Mouse (Mus musculus) embryonic fibroblast, embryonic 13.5 days (primary cell): ENCODE results near the gene Diaph2. TPM values are rescaled to one million over a fixed set of nuclear protein-coding genes. Genes with fewer than 3 reads are reported as not detected.
"Not testable (repeated sequence)": the region's sequence is repeated elsewhere in the genome, so short reads cannot be mapped to it uniquely, and the experiment has no call there.

Experiments
- H3K27ac ChIP-seq: 2 replicates; pipeline ENCODE4 v1.5.1; 2012; ENCODE audit warnings: low read length, control low read depth, inconsistent platforms; ENCODE audit not compliant: insufficient read depth
- H3K4me1 ChIP-seq: 2 replicates; pipeline ENCODE4 v1.6.1; 2011; ENCODE audit warnings: low read length; ENCODE audit not compliant: control insufficient read depth, insufficient read depth
- H3K4me3 ChIP-seq: 2 replicates; pipeline ENCODE4 v1.5.1; 2011; ENCODE audit warnings: mild to moderate bottlenecking, control low read depth, low read length; ENCODE audit not compliant: insufficient read depth
- CTCF ChIP-seq: IDR thresholded peaks from 2 replicates; pipeline ENCODE4 v1.5.1; 2011; ENCODE audit warnings: mild to moderate bottlenecking, control low read depth, low read length, moderate library complexity, borderline replicate concordance; ENCODE audit not compliant: insufficient read depth
- POLR2A ChIP-seq: IDR thresholded peaks from 2 replicates; pipeline ENCODE4 v1.6.1; 2011; ENCODE audit warnings: low read depth, mild to moderate bottlenecking, control low read depth, low read length, moderate library complexity
- polyA plus RNA-seq: library from polyadenylated mRNA; stranded (reverse); fragments of >200 nt; gene quantifications from 2 replicates; pipeline ENCODE4 v1.2.4, GENCODE M21; 2011; ENCODE audit warnings: low read depth; ENCODE audit not compliant: missing spikeins, insufficient read length

Diaph2 gene
- polyA plus RNA-seq, 1 experiment = 17.7 TPM

DNA sequence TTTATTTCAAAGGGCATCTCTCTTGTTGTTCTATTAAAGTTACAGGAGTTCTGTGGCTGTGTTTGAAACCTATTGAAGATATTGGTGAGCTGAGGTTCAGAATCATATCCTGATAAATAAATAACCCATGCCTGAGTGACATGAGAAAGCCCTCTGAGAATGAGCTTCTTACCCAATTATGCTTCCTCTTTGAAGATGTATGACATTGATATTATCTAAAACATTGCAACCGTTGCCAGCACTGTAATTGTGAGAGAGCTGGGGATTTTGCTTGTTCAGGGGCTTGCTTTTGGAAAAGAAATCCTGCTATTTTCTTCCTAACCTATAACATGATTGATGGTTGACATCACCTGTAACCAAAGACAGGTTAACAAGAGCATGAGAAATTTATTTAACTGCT, 438.3 kb downstream of the Diaph2 start:
- Histone ChIP-seq H3K4me1 (no peaks in the 10 kb centered on the region), H3K27ac (no peak overlapping the region), H3K4me3 (no peak overlapping the region)
- TF ChIP-seq POLR2A (no peak), CTCF (no peak)

- Histone ChIP-seq H3K27ac (no peak overlapping the region), H3K4me1 (no peaks in the 10 kb centered on the region), H3K4me3 (no peak overlapping the region)
- TF ChIP-seq CTCF = no peak
- no peak for TF ChIP-seq POLR2A
These were observed 438.9 kb downstream of the Diaph2 start for GRCm38 (mm10) chrX:130188449-130188848.

- no peaks in the 10 kb centered on the region for H3K4me1 ChIP-seq
- H3K4me3 ChIP-seq = no peak overlapping the region
- H3K27ac ChIP-seq = no peak overlapping the region
- TF ChIP-seq POLR2A = no peak
- TF ChIP-seq CTCF = no peak
These were observed 439.7 kb downstream of the Diaph2 start for GRCm38 (mm10) chrX:130189250-130189649.

DNA sequence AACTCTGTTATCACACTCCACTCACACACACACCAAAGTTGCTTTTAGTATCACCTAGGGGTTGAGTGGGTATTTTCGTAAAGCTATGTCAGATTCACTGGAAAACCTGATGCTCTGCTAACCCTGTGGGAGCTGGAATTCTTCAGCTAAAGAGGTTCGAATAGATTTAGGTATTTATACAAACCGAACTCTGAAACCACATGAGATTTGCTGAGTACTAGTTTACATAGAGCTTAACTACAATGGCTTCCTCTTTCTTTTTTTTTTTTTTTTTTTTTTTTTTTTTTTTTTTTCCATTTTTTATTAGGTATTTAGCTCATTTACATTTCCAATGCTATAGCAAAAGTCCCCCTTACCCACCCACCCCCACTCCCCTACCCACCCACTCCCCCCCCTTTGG, 447.9 kb downstream of the Diaph2 start:
- H3K4me1 ChIP-seq, H3K27ac ChIP-seq, H3K4me3 ChIP-seq: not testable (repeated sequence)

- H3K4me1 ChIP-seq = no peaks in the 10 kb centered on the region
- no peak overlapping the region for H3K27ac ChIP-seq
- TF ChIP-seq POLR2A (no peak), CTCF (no peak)
- no peak overlapping the region for H3K4me3 ChIP-seq
These were observed 455.7 kb downstream of the Diaph2 start for GRCm38 (mm10) chrX:130205243-130205642.

DNA sequence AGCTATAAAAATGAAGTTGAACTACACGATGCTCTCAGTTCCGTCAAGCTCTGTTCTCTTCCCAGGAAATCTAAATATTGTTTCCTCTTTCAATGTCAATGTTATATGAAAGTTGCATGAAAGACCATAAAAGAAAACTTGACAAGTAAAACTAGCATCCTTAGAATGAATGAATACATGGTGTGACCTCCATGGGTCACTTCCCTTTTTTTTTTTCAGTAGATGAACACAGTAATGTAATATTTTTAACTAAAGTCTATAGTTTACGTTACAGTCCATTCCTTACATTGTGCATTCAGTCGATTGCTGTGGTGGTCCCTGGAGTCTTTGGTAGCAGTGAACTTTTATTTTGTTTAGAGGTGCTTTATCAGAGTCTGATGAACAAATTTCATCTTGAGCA, 462.7 kb downstream of the Diaph2 start:
- H3K27ac ChIP-seq = no peak overlapping the region
- TF ChIP-seq POLR2A = no peak
- no peak for TF ChIP-seq CTCF
- H3K4me1 ChIP-seq = no peaks in the 10 kb centered on the region
- no peak overlapping the region for H3K4me3 ChIP-seq

DNA sequence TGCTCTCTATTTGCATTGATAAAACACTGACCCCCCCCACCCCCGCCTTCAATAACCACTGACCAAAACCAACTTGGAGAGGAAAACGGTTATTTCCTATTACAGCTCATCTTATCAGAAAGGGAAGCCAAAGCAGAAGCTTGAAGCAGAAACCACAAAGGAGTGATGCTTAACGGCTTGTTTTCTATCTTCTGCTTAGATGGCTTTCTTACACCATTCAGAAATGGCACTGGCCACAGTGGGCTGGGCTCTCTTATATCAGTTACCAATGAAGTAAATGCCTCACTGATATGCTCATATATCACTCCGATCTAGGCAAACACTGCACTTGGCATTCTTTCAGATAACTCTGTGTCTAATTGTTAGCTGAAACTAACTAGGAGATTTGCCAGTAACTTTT, 463.2 kb downstream of the Diaph2 start:
- H3K27ac ChIP-seq = no peak overlapping the region
- H3K4me1 ChIP-seq = no peaks in the 10 kb centered on the region
- TF ChIP-seq POLR2A (no peak), CTCF (no peak)
- H3K4me3 ChIP-seq = no peak overlapping the region

GRCm38 (mm10) chrX:130230045-130230444, 480.5 kb downstream of the Diaph2 start:
- Histone ChIP-seq H3K4me3 (no peak overlapping the region), H3K27ac (no peak overlapping the region), H3K4me1 (no peaks in the 10 kb centered on the region)
- TF ChIP-seq POLR2A (no peak), CTCF (no peak)

GRCm38 (mm10) chrX:130235167-130235566, 485.6 kb downstream of the Diaph2 start:
- H3K4me1 ChIP-seq = no peaks in the 10 kb centered on the region
- TF ChIP-seq POLR2A (no peak), CTCF (no peak)
- H3K4me3 ChIP-seq = no peak overlapping the region
- H3K27ac ChIP-seq = no peak overlapping the region

DNA sequence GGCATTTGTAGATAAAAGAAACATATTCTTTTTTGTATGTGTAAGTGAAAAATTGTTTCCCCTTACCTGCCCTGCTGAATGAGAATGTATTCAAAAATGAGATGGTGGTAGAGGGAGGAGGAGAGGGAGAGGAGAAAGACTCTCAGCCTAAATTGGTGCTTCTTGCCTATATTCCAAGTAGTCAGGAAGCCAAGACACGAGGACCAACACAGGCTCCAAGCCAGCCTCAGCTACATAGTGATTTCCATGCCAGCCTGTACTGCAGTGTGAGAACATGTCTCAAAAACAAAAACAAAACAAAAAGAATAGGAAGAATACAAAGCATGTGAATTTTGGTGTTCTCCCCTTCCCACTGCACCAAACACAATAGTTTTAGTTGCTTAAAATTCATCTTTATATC, 497.1 kb downstream of the Diaph2 start:
- Histone ChIP-seq H3K27ac (no peak overlapping the region), H3K4me3 (no peak overlapping the region), H3K4me1 (no peaks in the 10 kb centered on the region)
- TF ChIP-seq POLR2A (no peak), CTCF (no peak)

- TF ChIP-seq POLR2A (no peak), CTCF (no peak)
- Histone ChIP-seq H3K4me1 (no peaks in the 10 kb centered on the region), H3K4me3 (no peak overlapping the region), H3K27ac (no peak overlapping the region)
These were observed 504.1 kb downstream of the Diaph2 start for GRCm38 (mm10) chrX:130253664-130254063.
